Mouse (Mus musculus): Measurements from ENCODE around the gene Epp13.
A peak's percentile ranks its signal among the peaks of the same experiment; 100 is the strongest.
"Not testable (repeated sequence)": the region's sequence is repeated elsewhere in the genome, so short reads cannot be mapped to it uniquely, and the experiment has no call there.

Epp13 gene

GRCm38 (mm10) chr7:6252410-6252809 lies at the start of gene Epp13:
Gene Epp13 (plus strand): TSS chr7:6252710.
- DNase-seq: no peak

GRCm38 (mm10) chr7:6204200-6204599 lies 48.3 kb upstream of the Epp13 start:
- DNase-seq: no peak

- DNase-seq: peak; percentile 40
Observed at GRCm38 (mm10) chr7:6213144-6213543, 39.4 kb upstream of the Epp13 start.

GRCm38 (mm10) chr7:6214691-6215090 lies 37.8 kb upstream of the Epp13 start:
- not testable (repeated sequence) for DNase-seq

GRCm38 (mm10) chr7:6220147-6220546 lies 32.4 kb upstream of the Epp13 start:
- no peak for DNase-seq

GRCm38 (mm10) chr7:6221978-6222377 lies 30.5 kb upstream of the Epp13 start, which contains the start of gene Zscan5b:
Gene Zscan5b (plus strand): TSS chr7:6222278.
- no peak for DNase-seq

- not testable (repeated sequence) for DNase-seq
Observed at GRCm38 (mm10) chr7:6228491-6228890, 24.0 kb upstream of the Epp13 start.

GRCm38 (mm10) chr7:6239787-6240186 lies 12.7 kb upstream of the Epp13 start:
- no peak for DNase-seq

GRCm38 (mm10) chr7:6240841-6241425 lies 11.6 kb upstream of the Epp13 start:
- DNase-seq: peak; percentile 35

- no peak for DNase-seq
Observed at GRCm38 (mm10) chr7:6244361-6245292, 7.9 kb upstream of the Epp13 start.

GRCm38 (mm10) chr7:6254451-6254850 lies 1.9 kb downstream of the Epp13 start:
- DNase-seq: no peak

GRCm38 (mm10) chr7:6257386-6257785 lies 4.9 kb downstream of the Epp13 start:
- no peak for DNase-seq

GRCm38 (mm10) chr7:6258232-6259220 lies 6.0 kb downstream of the Epp13 start:
- no peak for DNase-seq

GRCm38 (mm10) chr7:6260004-6260403 lies 7.5 kb downstream of the Epp13 start:
- not testable (repeated sequence) for DNase-seq

GRCm38 (mm10) chr7:6262120-6262519 lies 9.6 kb downstream of the Epp13 start:
- no peak for DNase-seq

GRCm38 (mm10) chr7:6262984-6263383 lies 10.5 kb downstream of the Epp13 start:
- DNase-seq: no peak

GRCm38 (mm10) chr7:6265695-6266094 lies 13.2 kb downstream of the Epp13 start:
- peak; percentile 62 for DNase-seq

- no peak for DNase-seq
Observed at GRCm38 (mm10) chr7:6277906-6278305, 25.4 kb downstream of the Epp13 start.

- DNase-seq: peak; percentile 78
Observed at GRCm38 (mm10) chr7:6282749-6283148, 30.2 kb downstream of the Epp13 start.

GRCm38 (mm10) chr7:6283451-6284075 lies 31.1 kb downstream of the Epp13 start:
- DNase-seq: peak; percentile 80

GRCm38 (mm10) chr7:6284442-6285012 lies 32.0 kb downstream of the Epp13 start:
- no peak for DNase-seq

- DNase-seq: no peak
Observed at GRCm38 (mm10) chr7:6285366-6285765, 32.9 kb downstream of the Epp13 start.

All from liver (tissue).